14 mouse cellular contexts compared by ENCODE assay signal in the genomic region with DNA sequence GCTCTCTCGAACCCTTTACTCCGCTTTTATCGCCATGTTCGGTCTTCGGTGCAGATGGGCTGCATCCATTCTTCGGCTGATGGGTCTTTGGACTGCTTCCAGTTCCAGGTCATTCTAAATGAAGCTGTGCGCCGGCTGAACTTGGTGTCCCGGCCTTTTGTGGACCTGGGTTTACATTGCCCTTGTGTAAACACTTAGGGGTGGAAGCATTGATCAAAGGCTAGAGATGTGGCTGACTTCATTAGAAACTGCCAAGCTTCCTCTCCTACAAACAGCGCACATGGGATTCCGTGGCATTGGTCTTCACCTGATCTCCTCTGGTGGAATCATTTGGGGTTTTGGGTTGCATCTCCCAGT. TPM values are rescaled to one million over a fixed set of nuclear protein-coding genes. Genes with fewer than 3 reads are reported as not detected.
DNase-seq lines count a peak whose midpoint lies in the region; ATAC-seq and TF ChIP-seq lines count a peak whose summit lies in the region.
"Had no signal": no experiment of that assay in that cellular context is flagged by ENCODE, and none has a peak within 500 bp of the region (broad histone marks: within the 10 kb centered on the region; RNA-seq: fewer than 3 reads in every experiment).

No protein-coding gene starts in this region.

- H3K9ac ChIP-seq in kidney, embryonic 15.5 days = no peak overlapping the region
- H3K9ac ChIP-seq in CH12.LX (ENCODE audit: insufficient read depth, low read depth) = no peak overlapping the region
- no peak overlapping the region for H3K9ac ChIP-seq in liver, embryonic 13.5 days

- no peaks in the 10 kb centered on the region for H3K79me2 ChIP-seq in CH12.LX (replicated peaks; ENCODE audit: control insufficient read depth, extremely low read depth, insufficient read depth, poor library complexity, severe bottlenecking)

- no peak for TF ChIP-seq RAD21 in CH12.LX (IDR thresholded peaks at IDR 0.05; ENCODE audit: low read depth, low read length)

- H3K9me3 ChIP-seq in kidney, embryonic 15.5 days (replicated peaks) = no peaks in the 10 kb centered on the region
- H3K9me3 ChIP-seq in CH12.LX (replicated peaks; ENCODE audit: low read length) = no peaks in the 10 kb centered on the region
- H3K9me3 ChIP-seq in E14TG2a.4 (ENCODE audit: low read length) = no peaks in the 10 kb centered on the region
- H3K9me3 ChIP-seq in liver, embryonic 13.5 days (replicated peaks) = no peaks in the 10 kb centered on the region
- H3K9me3 ChIP-seq: G1E had no signal

- TF ChIP-seq CTCF in CH12.LX (conservative IDR thresholded peaks at IDR 0.05 in 1 of 2, IDR thresholded peaks at IDR 0.05 in 1 of 2; ENCODE audit: low read depth in 2 of 2, low read length in 2 of 2) (no peak), E14TG2a.4 (conservative IDR thresholded peaks at IDR 0.05; ENCODE audit: low read length) (no peak)

- no peaks in the 10 kb centered on the region for H3K36me3 ChIP-seq in kidney, embryonic 15.5 days
- H3K36me3 ChIP-seq in CH12.LX (replicated peaks in 1 of 2; ENCODE audit: control insufficient read depth in 1 of 2, insufficient read depth in 1 of 2, low read length in 1 of 2) (no peaks in the 10 kb centered on the region), E14TG2a.4 (ENCODE audit: insufficient read depth, low read length) (no peaks in the 10 kb centered on the region)
- H3K36me3 ChIP-seq in liver, embryonic 13.5 days = no peaks in the 10 kb centered on the region
- H3K36me3 ChIP-seq: G1E had no signal

- H3K27me3 ChIP-seq in kidney, embryonic 15.5 days = no peaks in the 10 kb centered on the region
- H3K27me3 ChIP-seq in CH12.LX (replicated peaks) (no peaks in the 10 kb centered on the region), E14TG2a.4 (ENCODE audit: insufficient read depth, low read length) (no peaks in the 10 kb centered on the region)
- H3K27me3 ChIP-seq in liver, embryonic 13.5 days = no peaks in the 10 kb centered on the region

- in situ Hi-C loops in CH12.LX (cut with MboI; ENCODE audit: low pct_ligation_motif_present, low pct_unique_long_range_greater_than_20kb, low sequenced_read_pairs) = loop anchor here (5.0 to 10.0 kb wide), 3 partner anchors 57 to 305 kb away; no protein-coding TSS in a partner anchor

- peaks cover 8% of the 10 kb centered on the region; the same call in 1 of the 2 replicates for H3K4me1 ChIP-seq in kidney, embryonic 15.5 days
- H3K4me1 ChIP-seq in CH12.LX (ENCODE audit: control insufficient read depth in 1 of 2, insufficient read depth in 2 of 2) (peaks cover under 1 to 13% of the 10 kb centered on the region in 2 experiments), E14TG2a.4 (replicated peaks; ENCODE audit: low read depth, low read length) (peaks cover 24% of the 10 kb centered on the region)
- 0 out of 2 replicates have a peak, but pooled peaks cover under 1% of the 10 kb centered on the region for H3K4me1 ChIP-seq in liver, embryonic 13.5 days (replicated peaks)

- no peak for TF ChIP-seq POLR2A in CH12.LX (IDR thresholded peaks at IDR 0.05; ENCODE audit: low read depth, low read length)

- no peak overlapping the region for H3K27ac ChIP-seq in kidney, embryonic 15.5 days
- no peak overlapping the region for H3K27ac ChIP-seq in CH12.LX (ENCODE audit: insufficient read depth, low read depth)
- no peak overlapping the region for H3K27ac ChIP-seq in liver, embryonic 13.5 days

- no peak for DNase-seq in kidney, postnatal 36 days
- DNase-seq in CH12.LX (ENCODE audit: extremely low read depth) = no peak
- DNase-seq in liver, embryonic 13.5 days = no peak
- no peak for DNase-seq in urinary bladder, postnatal 25 days (ENCODE audit: low spot score)
- no peak for DNase-seq in frontal cortex, postnatal 10 days (ENCODE audit: low spot score in 2 of 2)
- DNase-seq in thymus, adult 18-20 months = no peak
- DNase-seq: right cerebral cortex, postnatal 25 days; thymus, adult 2 months had no signal

- WGBS in kidney, embryonic 15.5 days = 49% methylated on average over 11 of the region's 11 CpGs
- 51% methylated on average over 11 of the region's 11 CpGs for WGBS in liver, embryonic 13.5 days (ENCODE audit: insufficient replicate concordance)

- H3K4me3 ChIP-seq in kidney, embryonic 15.5 days (replicated peaks) = peak overlapping the region; percentile 6; the same call in 1 of the 2 replicates
- H3K4me3 ChIP-seq in CH12.LX (replicated peaks in 1 of 3; ENCODE audit: low read depth in 2 of 3, low read length in 2 of 3, poor library complexity in 1 of 3) (no peak overlapping the region), E14TG2a.4 (replicated peaks; ENCODE audit: low read length) (peak overlapping the region; percentile 24)
- H3K4me3 ChIP-seq in liver, embryonic 13.5 days (replicated peaks) = no peak overlapping the region

- dilution Hi-C loops in CH12.LX (cut with MboI; ENCODE audit: extremely low pct_ligation_motif_present, extremely low pct_unique_long_range_greater_than_20kb, low sequenced_read_pairs) = no loop called here

- ATAC-seq in kidney, embryonic 15.5 days (replicated peaks; ENCODE audit: low FRiP score) = 0 out of 2 replicates have a peak, but pooled peaks have one; percentile 14
- ATAC-seq in liver, embryonic 13.5 days (ENCODE audit: low read depth) = no peak

- H3K4me2 ChIP-seq in kidney, embryonic 15.5 days = peak overlapping the region; percentile 48
- peak overlapping the region; percentile 60; the same call in 1 of the 2 replicates for H3K4me2 ChIP-seq in CH12.LX (ENCODE audit: insufficient read depth, low read depth, poor library complexity, severe bottlenecking)
- H3K4me2 ChIP-seq in liver, embryonic 13.5 days = peak overlapping the region; percentile 36

- TF ChIP-seq EP300 in CH12.LX (IDR thresholded peaks at IDR 0.05; ENCODE audit: low read length) = no peak

TF ChIP-seq in CH12.LX, 34 proteins besides CTCF, POLR2A, EP300 and RAD21:
- TF ChIP-seq UBTF (IDR thresholded peaks at IDR 0.05; ENCODE audit: low read depth, low read length) (no peak), HCFC1 (IDR thresholded peaks at IDR 0.05; ENCODE audit: low read depth, low read length) (no peak), ZKSCAN1 (IDR thresholded peaks at IDR 0.05; ENCODE audit: borderline replicate concordance, low read depth, low read length) (no peak), JUN (IDR thresholded peaks at IDR 0.05; ENCODE audit: insufficient read depth, low read depth, low read length) (no peak), ZMIZ1 (IDR thresholded peaks at IDR 0.05; ENCODE audit: low read depth, low read length) (no peak), USF2 (conservative IDR thresholded peaks at IDR 0.05; ENCODE audit: low read depth, low read length) (no peak), ZC3H11A (IDR thresholded peaks at IDR 0.05; ENCODE audit: low read depth, low read length) (no peak), IRF4 (IDR thresholded peaks at IDR 0.05; ENCODE audit: low read depth, low read length) (no peak), ETS1 (conservative IDR thresholded peaks at IDR 0.05; ENCODE audit: low read depth, low read length) (no peak), MAFK (IDR thresholded peaks at IDR 0.05; ENCODE audit: insufficient replicate concordance, low read length) (no peak), MYC (IDR thresholded peaks at IDR 0.05; ENCODE audit: low read depth, low read length) (no peak), MAX (IDR thresholded peaks at IDR 0.05; ENCODE audit: low read length) (no peak), ZNF384 (IDR thresholded peaks at IDR 0.05; ENCODE audit: low read depth, low read length) (no peak), ELF1 (IDR thresholded peaks at IDR 0.05; ENCODE audit: low read depth, low read length) (no peak), TCF12 (IDR thresholded peaks at IDR 0.05; ENCODE audit: low read depth, low read length) (no peak), E2F4 (IDR thresholded peaks at IDR 0.05; ENCODE audit: insufficient replicate concordance, low read depth, low read length) (no peak)
TF ChIP-seq in CH12.LX: peak in this region for 0.

RNA-seq across cellular contexts. Expression of a gene that starts 20.7 kb away (rescaled TPM):
- 1.5 and 2.2 TPM in 2 replicates for polyA plus RNA-seq in kidney, embryonic 15.5 days (2015; fragmentation: Nextera tagmentation; extraction: Ambion mirVana)
- total RNA-seq in CH12.LX (2012; rRNA removed) = 3.9 and 4.4 TPM in 2 replicates
- 1.1 and 1.3 TPM in 2 replicates for total RNA-seq in CH12.LX (2014; rRNA removed)
- 1.8 and 2.6 TPM in 2 replicates for polyA plus RNA-seq in CH12.LX (2012; ENCODE audit: insufficient read length, low read depth)
- 0.16 and 0.22 TPM in 2 replicates for polyA plus RNA-seq in liver, embryonic 13.5 days (2015; fragmentation: Nextera tagmentation; extraction: Ambion mirVana)
- polyA plus RNA-seq: G1E had no signal

RNA-seq across cellular contexts. Expression of a gene that starts 36.1 kb away (rescaled TPM):
- polyA plus RNA-seq in kidney, embryonic 15.5 days (2015; fragmentation: Nextera tagmentation; extraction: Ambion mirVana) = not detected in 2 replicates
- total RNA-seq in CH12.LX (2012; rRNA removed) = not detected in 2 replicates
- not detected in 2 replicates for total RNA-seq in CH12.LX (2014; rRNA removed)
- polyA plus RNA-seq in CH12.LX (2012; ENCODE audit: insufficient read length, low read depth) = 0.23 and 0.34 TPM in 2 replicates
- polyA plus RNA-seq in liver, embryonic 13.5 days (2015; fragmentation: Nextera tagmentation; extraction: Ambion mirVana) = not detected in 2 replicates
- total RNA-seq: left cerebral cortex, postnatal 10 days; megakaryocyte progenitor cell, adult 5-6 weeks had no signal
- polyA plus RNA-seq: G1E; heart, embryonic 14.5 days had no signal

Comparison
In these comparisons a context has a peak if more than half of its experiments do, and no peak if none do; other contexts are left out.
1. H3K4me3 ChIP-seq: peak in kidney, embryonic 15.5 days (single experiment) and E14TG2a.4 (single experiment); none in CH12.LX (0 of 3) and liver, embryonic 13.5 days (single experiment).
2. Peak in every context shown above with its lines, with median percentiles within 50 percentile points of each other: H3K4me2 ChIP-seq.